Mouse (Mus musculus): ENCODE data around the gene Gnl3l. TPM values are rescaled to one million over a fixed set of nuclear protein-coding genes. Genes with fewer than 3 reads are reported as not detected.

The Gnl3l gene
- total and polyA plus RNA-seq, 3 experiments, result 44.3 to 61.9 (median 49.6) TPM

DNA sequence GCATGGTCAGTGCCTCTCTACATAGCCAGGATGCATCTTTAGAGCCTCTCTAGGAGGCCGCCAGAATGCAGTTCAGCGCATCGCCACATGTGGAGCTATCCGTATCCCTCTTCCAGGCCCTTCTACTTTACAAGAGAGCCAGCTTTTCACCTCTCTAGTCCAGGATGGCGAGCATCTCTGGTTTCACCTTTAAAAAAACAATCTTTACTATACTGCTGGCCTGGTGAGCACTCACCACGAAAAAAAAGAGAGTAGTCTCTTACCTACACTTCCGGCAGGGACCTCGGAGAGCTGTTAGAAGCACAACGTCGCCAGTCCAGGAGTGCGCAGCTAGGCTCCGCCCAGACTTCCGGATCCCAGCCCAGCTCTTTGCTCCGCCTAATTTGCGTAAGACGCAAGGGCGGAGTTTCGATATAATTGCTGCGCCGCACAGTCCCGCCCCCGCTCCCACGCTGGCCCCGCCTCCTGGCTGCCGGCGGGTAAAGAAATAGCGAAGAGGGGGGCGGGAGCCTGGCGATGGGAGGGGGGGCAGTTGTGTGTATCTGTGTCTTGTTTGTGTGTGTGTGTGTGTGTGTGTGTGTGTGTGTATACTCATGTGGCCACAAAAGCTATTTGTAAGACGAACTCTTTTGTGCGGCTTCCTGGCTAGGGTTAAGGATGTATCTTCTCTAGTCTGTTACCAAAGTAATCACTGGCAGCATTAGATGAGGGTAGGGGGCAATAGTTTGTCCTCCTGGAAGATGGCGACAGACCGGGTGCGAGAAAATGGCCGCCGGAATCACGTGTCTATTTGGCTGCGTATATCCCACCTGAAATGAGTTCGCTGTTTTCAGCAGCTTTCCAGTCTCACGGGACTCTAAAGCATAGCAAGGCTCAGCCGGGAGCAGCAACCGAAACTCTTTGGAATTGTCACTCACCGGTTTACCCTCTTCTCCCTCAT lies at the start of gene Gnl3l (continued):
- TF ChIP-seq NRF1 (IDR thresholded peaks at IDR 0.05; ENCODE audit: insufficient read depth, low read depth, low read length, poor library complexity, severe bottlenecking) (0 out of 2 replicates have a peak, but pooled peaks have one; percentile 52), CTCF (IDR thresholded peaks at IDR 0.05 in 2 of 3, conservative IDR thresholded peaks at IDR 0.05 in 1 of 3; ENCODE audit: control insufficient read depth in 1 of 3, insufficient read depth in 1 of 3, low read depth in 2 of 3, low read length in 3 of 3, poor library complexity in 1 of 3, severe bottlenecking in 1 of 3) (peak; percentile 42 to 77 (median 44)), E2F4 (IDR thresholded peaks at IDR 0.05; ENCODE audit: borderline replicate concordance, low read depth, low read length) (peak; percentile 78; the same call in 1 of the 2 replicates), ZMIZ1 (IDR thresholded peaks at IDR 0.05; ENCODE audit: low read depth, low read length) (peak; percentile 64; the same call in 1 of the 2 replicates), HCFC1 (IDR thresholded peaks at IDR 0.05; ENCODE audit: low read depth, low read length) (peak; percentile 72)

DNA sequence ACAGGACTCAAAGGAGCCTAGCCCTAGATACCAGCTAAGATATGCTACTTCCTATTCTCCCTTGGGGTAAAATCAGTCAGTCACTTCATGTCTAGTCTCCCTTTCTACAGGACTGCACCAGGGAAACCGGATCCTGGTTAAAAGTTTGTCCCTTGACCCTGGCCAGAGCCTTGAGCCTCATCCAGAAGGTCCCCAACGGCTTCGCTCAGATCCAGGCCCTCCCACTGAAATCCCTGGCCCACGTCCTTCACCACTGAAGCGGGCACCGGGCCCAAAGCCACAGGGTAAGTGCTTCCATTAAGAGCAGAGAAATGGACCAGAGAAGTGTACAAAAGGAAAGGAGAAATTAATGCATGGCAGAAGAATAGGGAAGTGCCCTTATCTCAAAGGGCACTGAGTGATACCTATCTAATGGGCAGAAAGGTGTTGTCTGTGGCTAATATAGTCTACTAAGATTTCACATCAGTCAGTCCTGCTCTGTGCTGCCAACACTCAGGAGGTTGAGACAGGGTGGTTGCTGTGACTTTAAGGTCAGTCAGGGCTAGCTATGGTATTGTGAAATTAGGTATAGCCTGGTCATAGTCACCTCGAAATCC lies 49.0 kb upstream of the Gnl3l start:
- Histone ChIP-seq H3K79me2 (ENCODE audit: control insufficient read depth, insufficient read depth, low read length, poor library complexity) (no peaks in the 10 kb centered on the region), H3K9me3 (replicated peaks; ENCODE audit: insufficient read depth, low read length) (no peaks in the 10 kb centered on the region), H3K4me1 (ENCODE audit: control insufficient read depth in 1 of 2, insufficient read depth in 2 of 2, low read length in 2 of 2) (peaks cover 0 to 10% of the 10 kb centered on the region in 2 experiments; a peak in 3 of 4 replicates), H3K27ac (ENCODE audit: control insufficient read depth, low read depth, low read length) (no peak overlapping the region), H3K27me3 (ENCODE audit: control insufficient read depth in 1 of 2, insufficient read depth in 2 of 2, low read length in 2 of 2) (no peaks in the 10 kb centered on the region), H3K36me3 (ENCODE audit: control insufficient read depth in 1 of 2, insufficient read depth in 2 of 2, low read length in 2 of 2) (peaks cover 0 to 5% of the 10 kb centered on the region in 2 experiments; a peak in 2 of 4 replicates), H3K4me3 (ENCODE audit: control insufficient read depth in 1 of 2, insufficient read depth in 1 of 2, low read depth in 2 of 2, low read length in 2 of 2) (no peak overlapping the region), H3K9ac (ENCODE audit: control insufficient read depth, low read depth, low read length, poor library complexity, severe bottlenecking) (no peak overlapping the region)
- DNase-seq (ENCODE audit: low read depth, low spot score), result peak; percentile 18
- TF ChIP-seq ZC3H11A (IDR thresholded peaks at IDR 0.05; ENCODE audit: low read depth, low read length) (no peak), EP300 (IDR thresholded peaks at IDR 0.05; ENCODE audit: low read depth in 1 of 2, low read length in 2 of 2) (peak; percentile 9 to 67; a peak in 2 of 4 replicates), MYC (IDR thresholded peaks at IDR 0.05; ENCODE audit: low read depth, low read length) (no peak), POLR2AphosphoS5 (IDR thresholded peaks at IDR 0.05; ENCODE audit: borderline replicate concordance, low read depth, low read length) (no peak), NELFE (IDR thresholded peaks at IDR 0.05; ENCODE audit: low read depth, low read length) (no peak), MAFK (IDR thresholded peaks at IDR 0.05; ENCODE audit: borderline replicate concordance, low read depth, low read length) (no peak), MYB (IDR thresholded peaks at IDR 0.05; ENCODE audit: low read depth, low read length) (no peak), TAL1 (IDR thresholded peaks at IDR 0.05; ENCODE audit: low read length) (no peak), POLR2A (IDR thresholded peaks at IDR 0.05; ENCODE audit: control insufficient read depth in 1 of 2, insufficient read depth in 1 of 2, low read depth in 1 of 2, low read length in 2 of 2, poor library complexity in 1 of 2) (no peak), CHD1 (IDR thresholded peaks at IDR 0.05; ENCODE audit: low read depth, low read length) (no peak), TBP (IDR thresholded peaks at IDR 0.05; ENCODE audit: low read depth, low read length) (no peak), GATA1 (IDR thresholded peaks at IDR 0.05; ENCODE audit: low read depth, low read length) (peak; percentile 78), USF2 (IDR thresholded peaks at IDR 0.05; ENCODE audit: borderline replicate concordance in 1 of 2, insufficient read depth in 1 of 2, low read depth in 1 of 2, low read length in 2 of 2) (no peak), KAT2A (conservative IDR thresholded peaks at IDR 0.05; ENCODE audit: low read depth, low read length) (no peak), ZNF384 (IDR thresholded peaks at IDR 0.05; ENCODE audit: low read depth, low read length) (no peak), TCF12 (IDR thresholded peaks at IDR 0.05; ENCODE audit: low read depth, low read length) (no peak), UBTF (IDR thresholded peaks at IDR 0.05; ENCODE audit: borderline replicate concordance, insufficient read depth, low read depth, low read length) (no peak)

Measured in MEL (cell line).